Mouse (Mus musculus): ENCODE results near the gene Bcl11b. TPM values are rescaled to one million over a fixed set of nuclear protein-coding genes. Genes with fewer than 3 reads are reported as not detected.

Gene Bcl11b
- total RNA-seq, 2 experiments from 2014 or later: 66.1 to 75.1 TPM

- intact Hi-C loops (cut with DNase I): no loop called here
- DNase-seq (ENCODE audit: extremely low spot score in 1 of 2, low spot score in 2 of 2): no peak
Measured at GRCm38 (mm10) chr12:107976571-107977001, 26.8 kb downstream of the Bcl11b start.

GRCm38 (mm10) chr12:107975897-107976570 lies 27.4 kb downstream of the Bcl11b start:
- DNase-seq (ENCODE audit: extremely low spot score in 1 of 2, low spot score in 2 of 2): no peak
- intact Hi-C loops (cut with DNase I): no loop called here

GRCm38 (mm10) chr12:107975479-107975896 lies 27.9 kb downstream of the Bcl11b start:
- DNase-seq (ENCODE audit: extremely low spot score in 1 of 2, low spot score in 2 of 2): no peak
- intact Hi-C loops (cut with DNase I): no loop called here

GRCm38 (mm10) chr12:107974504-107974903 lies 28.9 kb downstream of the Bcl11b start:
- intact Hi-C loops (cut with DNase I): no loop called here
- no peak for DNase-seq (ENCODE audit: extremely low spot score in 1 of 2, low spot score in 2 of 2)

- intact Hi-C loops (cut with DNase I): no loop called here
- DNase-seq (ENCODE audit: extremely low spot score in 1 of 2, low spot score in 2 of 2): no peak
Measured at GRCm38 (mm10) chr12:107973556-107974140, 29.8 kb downstream of the Bcl11b start.

GRCm38 (mm10) chr12:107971081-107971780 lies 32.2 kb downstream of the Bcl11b start:
- DNase-seq (ENCODE audit: extremely low spot score in 1 of 2, low spot score in 2 of 2): no peak
- intact Hi-C loops (cut with DNase I): no loop called here

- intact Hi-C loops (cut with DNase I): no loop called here
- DNase-seq (ENCODE audit: extremely low spot score in 1 of 2, low spot score in 2 of 2): no peak
Measured at GRCm38 (mm10) chr12:107970637-107971036, 32.8 kb downstream of the Bcl11b start.

- DNase-seq (ENCODE audit: extremely low spot score in 1 of 2, low spot score in 2 of 2): peak; percentile 56 to 61
- intact Hi-C loops (cut with DNase I): no loop called here
Measured at GRCm38 (mm10) chr12:107969841-107970371, 33.5 kb downstream of the Bcl11b start.

- intact Hi-C loops (cut with DNase I): no loop called here
Measured at GRCm38 (mm10) chr12:107969126-107969525, 34.3 kb downstream of the Bcl11b start.

GRCm38 (mm10) chr12:107968331-107968730 lies 35.1 kb downstream of the Bcl11b start:
- intact Hi-C loops (cut with DNase I): no loop called here

More at GRCm38 (mm10) chr12:107969126-107969525, 34.3 kb downstream of the Bcl11b start:
- DNase-seq (ENCODE audit: extremely low spot score in 1 of 2, low spot score in 2 of 2): no peak

GRCm38 (mm10) chr12:107967026-107967425 lies 36.4 kb downstream of the Bcl11b start:
- no peak for DNase-seq (ENCODE audit: extremely low spot score in 1 of 2, low spot score in 2 of 2)
- intact Hi-C loops (cut with DNase I): no loop called here

More at GRCm38 (mm10) chr12:107968331-107968730, 35.1 kb downstream of the Bcl11b start:
- DNase-seq (ENCODE audit: extremely low spot score in 1 of 2, low spot score in 2 of 2): no peak

- intact Hi-C loops (cut with DNase I): no loop called here
Measured at GRCm38 (mm10) chr12:107965103-107965502, 38.3 kb downstream of the Bcl11b start.

GRCm38 (mm10) chr12:107964396-107965085 lies 38.9 kb downstream of the Bcl11b start:
- intact Hi-C loops (cut with DNase I): no loop called here
- DNase-seq (ENCODE audit: extremely low spot score in 1 of 2, low spot score in 2 of 2): no peak

More at GRCm38 (mm10) chr12:107965103-107965502, 38.3 kb downstream of the Bcl11b start:
- no peak for DNase-seq (ENCODE audit: extremely low spot score in 1 of 2, low spot score in 2 of 2)

- DNase-seq (ENCODE audit: extremely low spot score in 1 of 2, low spot score in 2 of 2): no peak
- intact Hi-C loops (cut with DNase I): no loop called here
Measured at GRCm38 (mm10) chr12:107962852-107963251, 40.5 kb downstream of the Bcl11b start.

- DNase-seq (ENCODE audit: extremely low spot score in 1 of 2, low spot score in 2 of 2): no peak
- intact Hi-C loops (cut with DNase I): no loop called here
Measured at GRCm38 (mm10) chr12:107961843-107962242, 41.6 kb downstream of the Bcl11b start.

GRCm38 (mm10) chr12:107960789-107961491 lies 42.5 kb downstream of the Bcl11b start:
- DNase-seq (ENCODE audit: extremely low spot score in 1 of 2, low spot score in 2 of 2): no peak
- intact Hi-C loops (cut with DNase I): no loop called here

- DNase-seq (ENCODE audit: extremely low spot score in 1 of 2, low spot score in 2 of 2): no peak
- intact Hi-C loops (cut with DNase I): no loop called here
Measured at GRCm38 (mm10) chr12:107960365-107960764, 43.0 kb downstream of the Bcl11b start.

GRCm38 (mm10) chr12:107959872-107960271 lies 43.5 kb downstream of the Bcl11b start:
- intact Hi-C loops (cut with DNase I): no loop called here

More at GRCm38 (mm10) chr12:107959872-107960271, 43.5 kb downstream of the Bcl11b start:
- DNase-seq (ENCODE audit: extremely low spot score in 1 of 2, low spot score in 2 of 2): no peak

Data from left cerebral cortex, postnatal 10 days (tissue).